Mouse (Mus musculus) B cell, adult (primary cell): ENCODE results near the gene Prlr. TPM values are rescaled to one million over a fixed set of nuclear protein-coding genes. Genes with fewer than 3 reads are reported as not detected.

Experiments
- total RNA-seq: library from RNA; stranded (reverse); gene quantifications from 4 replicates; pipeline ENCODE4 v1.2.4, GENCODE M21; 2023; ENCODE audit not compliant: inconsistent age

The Prlr gene
- 0.03 to 0.15 TPM (median 0.06 TPM) in 3 of 4 replicates, not detected in the other for total RNA-seq

DNA sequence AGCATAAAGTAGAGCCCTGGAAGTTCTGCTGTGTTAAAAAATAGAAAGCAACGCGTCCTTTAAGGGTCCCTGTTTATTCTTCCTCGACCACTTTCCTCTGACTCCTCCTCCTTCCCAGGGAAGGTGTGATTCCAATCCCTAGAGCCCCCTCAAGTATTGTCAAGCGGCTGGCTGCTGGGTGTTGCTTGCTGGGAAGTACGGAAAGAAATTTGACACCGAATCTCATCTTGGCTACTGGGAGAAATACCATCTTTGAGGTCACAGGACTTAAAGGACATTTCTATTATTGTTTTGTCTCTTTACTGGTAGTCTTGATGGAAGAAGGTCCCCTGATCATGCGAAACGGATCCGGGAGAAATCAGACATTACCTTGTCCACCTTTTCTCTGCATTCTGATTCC is at the start of gene Prlr:
Prlr (plus strand) TSS at position 156 of the 400 bp plus-strand sequence.

DNA sequence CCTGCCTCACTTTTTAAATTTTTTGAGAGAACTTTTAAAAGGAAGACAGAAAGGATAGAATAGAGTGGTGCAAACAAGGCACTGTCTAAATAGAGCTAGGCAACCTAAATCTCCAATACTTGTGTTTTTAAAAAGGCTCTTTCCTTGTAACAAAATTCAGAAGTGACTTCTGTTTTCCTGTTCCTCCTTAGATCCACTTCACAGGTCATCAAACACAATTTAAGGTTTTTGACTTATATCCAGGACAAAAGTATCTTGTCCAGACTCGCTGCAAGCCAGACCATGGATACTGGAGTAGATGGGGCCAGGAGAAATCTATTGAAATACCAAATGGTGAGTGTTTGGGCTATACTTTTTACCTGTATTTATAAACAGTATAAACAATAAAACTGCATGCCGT is 148.0 kb downstream of the Prlr start, which contains the start of gene Gm21973:
Gm21973 (plus strand) TSS at position 301 of the 400 bp plus-strand sequence.

DNA sequence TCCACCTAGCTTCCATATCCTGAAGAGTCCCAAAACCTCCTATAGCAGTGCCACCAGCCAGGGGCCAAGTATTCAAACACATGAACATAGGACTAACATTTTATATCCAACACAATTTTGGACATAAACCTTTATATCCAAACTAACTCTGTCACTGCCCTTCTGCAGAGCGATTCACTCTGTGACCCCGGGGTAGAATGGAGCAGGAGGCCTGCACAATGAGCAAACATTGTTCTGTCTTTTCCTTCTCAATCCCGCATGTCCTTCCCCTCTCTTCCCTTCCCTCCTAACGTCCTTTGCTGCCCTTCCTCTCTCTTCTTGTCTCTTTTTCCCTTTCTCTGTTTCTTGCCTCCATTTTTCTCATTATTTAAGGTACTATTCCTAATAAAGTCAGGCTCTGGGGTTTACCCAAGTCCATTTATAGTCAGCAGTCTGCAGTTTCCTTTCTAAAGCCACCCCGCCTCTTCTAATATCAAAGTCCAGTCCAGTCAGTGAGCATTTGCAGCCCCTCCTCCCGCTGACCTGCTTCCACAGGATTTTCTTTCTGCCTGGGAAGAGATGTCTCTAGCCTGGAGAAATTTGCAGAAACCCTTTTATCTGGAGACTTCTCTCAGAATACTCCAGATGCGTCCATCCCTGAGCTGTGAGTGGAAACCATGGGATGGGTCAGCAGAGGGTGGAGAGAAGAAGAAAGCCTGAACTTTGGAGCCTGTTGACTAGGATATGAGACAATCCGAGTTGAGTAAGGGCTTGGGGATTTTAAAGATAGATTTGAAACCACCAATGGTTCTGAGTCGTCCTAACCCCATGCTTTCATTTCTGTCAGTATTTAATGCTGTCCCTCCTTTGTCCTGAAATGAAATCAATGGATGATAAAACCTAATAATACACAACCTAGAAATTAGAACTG is 181.3 kb downstream of the Prlr start, which contains the start of gene Agxt2:
Agxt2 (plus strand) TSS at position 494 of the 910 bp plus-strand sequence.

Other genes with a start within 250 kb of the Prlr start
- not detected in 4 replicates for gene Gm21973, start 148.1 kb downstream of the Prlr start, total RNA-seq
- not detected in 4 replicates for gene Agxt2, start 181.3 kb downstream of the Prlr start, total RNA-seq